In genomic region chr14:122765951-122766350, GRCm38 (mm10) we compare ENCODE assay signal across 28 mouse cellular contexts.
"Had no signal": no experiment of that assay in that cellular context is flagged by ENCODE, and none has a peak within 500 bp of the region (broad histone marks: within the 10 kb centered on the region; RNA-seq: fewer than 3 reads in every experiment).

No protein-coding gene starts in this region.

- H3K9me3 ChIP-seq: embryonic facial prominence, embryonic 10.5 days; embryonic facial prominence, embryonic 12.5 days; embryonic facial prominence, embryonic 13.5 days; embryonic facial prominence, embryonic 15.5 days; forebrain, embryonic 10.5 days; forebrain, embryonic 12.5 days; forebrain, embryonic 13.5 days; forebrain, embryonic 15.5 days had no signal

- H3K27ac ChIP-seq: embryonic facial prominence, embryonic 10.5 days; embryonic facial prominence, embryonic 12.5 days; embryonic facial prominence, embryonic 13.5 days; embryonic facial prominence, embryonic 15.5 days; forebrain, embryonic 10.5 days; forebrain, embryonic 12.5 days; forebrain, embryonic 13.5 days; forebrain, embryonic 15.5 days; gastrocnemius, adult 2 months; heart, adult 2 months had no signal

- H3K9ac ChIP-seq: embryonic facial prominence, embryonic 12.5 days; embryonic facial prominence, embryonic 13.5 days; embryonic facial prominence, embryonic 15.5 days; forebrain, embryonic 12.5 days; forebrain, embryonic 13.5 days; forebrain, embryonic 15.5 days; forebrain, postnatal 0 days had no signal

- DNase-seq: cerebellum, adult 2 months; cerebellum, adult 8-10 months; cerebellum, adult 9-10 months; cerebellum, adult 9-11 months; cerebellum, postnatal 10 days; cerebellum, postnatal 14 days; cerebellum, postnatal 25 days; cerebellum, postnatal 36 days; embryo, embryonic 11 days; forebrain, postnatal 0 days; gastrocnemius, adult 2 months; gastrocnemius, postnatal 10 days; gastrocnemius, postnatal 14 days; gastrocnemius, postnatal 25 days; gastrocnemius, postnatal 36 days; heart, adult 18-20 months; heart, adult 2 months had no signal

- H3K36me3 ChIP-seq: embryonic facial prominence, embryonic 10.5 days; embryonic facial prominence, embryonic 12.5 days; embryonic facial prominence, embryonic 13.5 days; embryonic facial prominence, embryonic 15.5 days; forebrain, embryonic 10.5 days; forebrain, embryonic 12.5 days; forebrain, embryonic 15.5 days had no signal

- H3K4me1 ChIP-seq: embryonic facial prominence, embryonic 10.5 days; embryonic facial prominence, embryonic 12.5 days; embryonic facial prominence, embryonic 15.5 days had no signal

- ATAC-seq: forebrain, embryonic 13.5 days; forebrain, embryonic 14.5 days; forebrain, embryonic 15.5 days; forebrain, embryonic 16.5 days; forebrain, postnatal 0 days had no signal

- H3K4me2 ChIP-seq: embryonic facial prominence, embryonic 12.5 days; embryonic facial prominence, embryonic 13.5 days; embryonic facial prominence, embryonic 15.5 days; forebrain, embryonic 12.5 days; forebrain, embryonic 13.5 days; forebrain, embryonic 15.5 days had no signal

- H3K4me3 ChIP-seq: embryonic facial prominence, embryonic 10.5 days; embryonic facial prominence, embryonic 12.5 days; embryonic facial prominence, embryonic 13.5 days; embryonic facial prominence, embryonic 15.5 days; erythroblast, embryonic 14.5 days; forebrain, embryonic 10.5 days; forebrain, embryonic 12.5 days; forebrain, embryonic 13.5 days; forebrain, embryonic 15.5 days; gastrocnemius, adult 2 months; heart, adult 2 months had no signal

- H3K27me3 ChIP-seq: embryonic facial prominence, embryonic 12.5 days; embryonic facial prominence, embryonic 13.5 days; embryonic facial prominence, embryonic 15.5 days; forebrain, embryonic 12.5 days; forebrain, embryonic 13.5 days; forebrain, embryonic 15.5 days had no signal
